Mouse (Mus musculus): Measurements from ENCODE around the gene Hrc. TPM values are rescaled to one million over a fixed set of nuclear protein-coding genes. Genes with fewer than 3 reads are reported as not detected.

The Hrc gene
- total and polyA plus RNA-seq, 3 experiments, result 0.22 TPM; not detected in 2

DNA sequence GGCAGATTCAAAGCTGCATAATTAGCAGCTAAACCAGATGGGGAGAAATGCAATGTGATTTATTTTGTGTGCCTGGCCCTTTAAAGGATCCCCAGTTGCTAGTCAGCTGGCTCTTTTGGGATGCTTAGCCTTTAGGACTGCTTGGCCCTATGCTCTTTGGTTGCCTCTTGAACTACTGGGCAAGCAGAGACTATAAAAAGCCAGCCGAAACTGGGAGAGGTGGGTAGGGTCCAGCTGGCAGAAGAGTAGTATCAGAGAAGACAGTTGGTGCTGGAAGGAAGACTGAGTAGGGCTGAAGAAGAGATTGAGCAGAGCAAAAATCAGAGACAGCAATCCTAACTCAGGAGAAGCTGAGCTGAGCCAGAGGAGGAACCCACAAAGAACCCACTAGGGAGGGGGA lies 38.5 kb upstream of the Hrc start:
- Histone ChIP-seq H3K4me3 (ENCODE audit: control insufficient read depth in 1 of 2, insufficient read depth in 1 of 2, low read depth in 2 of 2, low read length in 2 of 2) (no peak overlapping the region), H3K9me3 (replicated peaks; ENCODE audit: insufficient read depth, low read length) (no peaks in the 10 kb centered on the region), H3K27me3 (ENCODE audit: control insufficient read depth in 1 of 2, insufficient read depth in 2 of 2, low read length in 2 of 2) (no peaks in the 10 kb centered on the region; a peak in 1 of 4 replicates), H3K36me3 (ENCODE audit: control insufficient read depth in 1 of 2, insufficient read depth in 2 of 2, low read length in 2 of 2) (no peaks in the 10 kb centered on the region), H3K79me2 (ENCODE audit: control insufficient read depth, insufficient read depth, low read length, poor library complexity) (no peaks in the 10 kb centered on the region), H3K9ac (ENCODE audit: control insufficient read depth, low read depth, low read length, poor library complexity, severe bottlenecking) (no peak overlapping the region), H3K27ac (ENCODE audit: control insufficient read depth, low read depth, low read length) (no peak overlapping the region), H3K4me1 (ENCODE audit: control insufficient read depth in 1 of 2, insufficient read depth in 2 of 2, low read length in 2 of 2) (no peaks in the 10 kb centered on the region)
- TF ChIP-seq USF2 (IDR thresholded peaks at IDR 0.05; ENCODE audit: borderline replicate concordance in 1 of 2, insufficient read depth in 1 of 2, low read depth in 1 of 2, low read length in 2 of 2), result no peak
- no peak for TF ChIP-seq POLR2AphosphoS2 (IDR thresholded peaks at IDR 0.05; ENCODE audit: low read length)
- TF ChIP-seq BHLHE40 (IDR thresholded peaks at IDR 0.05; ENCODE audit: borderline replicate concordance, low read depth, low read length), result no peak
- TF ChIP-seq SMC3 (IDR thresholded peaks at IDR 0.05; ENCODE audit: low read depth, low read length), result no peak
- TF ChIP-seq CTCF (IDR thresholded peaks at IDR 0.05 in 2 of 3, conservative IDR thresholded peaks at IDR 0.05 in 1 of 3; ENCODE audit: control insufficient read depth in 1 of 3, insufficient read depth in 1 of 3, low read depth in 2 of 3, low read length in 3 of 3, poor library complexity in 1 of 3, severe bottlenecking in 1 of 3), result no peak
- TF ChIP-seq ZMIZ1 (IDR thresholded peaks at IDR 0.05; ENCODE audit: low read depth, low read length), result no peak
- TF ChIP-seq NELFE (IDR thresholded peaks at IDR 0.05; ENCODE audit: low read depth, low read length), result no peak
- TF ChIP-seq MYB (IDR thresholded peaks at IDR 0.05; ENCODE audit: low read depth, low read length), result no peak
- no peak for TF ChIP-seq TAL1 (IDR thresholded peaks at IDR 0.05; ENCODE audit: low read length)
- no peak for TF ChIP-seq CHD1 (IDR thresholded peaks at IDR 0.05; ENCODE audit: low read depth, low read length)
- no peak for TF ChIP-seq ZKSCAN1 (IDR thresholded peaks at IDR 0.05; ENCODE audit: low read depth, low read length)
- TF ChIP-seq ETS1 (IDR thresholded peaks at IDR 0.05; ENCODE audit: low read depth, low read length), result no peak
- no peak for TF ChIP-seq MYC (IDR thresholded peaks at IDR 0.05; ENCODE audit: low read depth, low read length)
- TF ChIP-seq MAX (IDR thresholded peaks at IDR 0.05; ENCODE audit: low read length), result no peak
- no peak for TF ChIP-seq MAFK (IDR thresholded peaks at IDR 0.05; ENCODE audit: borderline replicate concordance, low read depth, low read length)
- no peak for TF ChIP-seq ZC3H11A (IDR thresholded peaks at IDR 0.05; ENCODE audit: low read depth, low read length)
- TF ChIP-seq UBTF (IDR thresholded peaks at IDR 0.05; ENCODE audit: borderline replicate concordance, insufficient read depth, low read depth, low read length), result no peak
- no peak for DNase-seq (ENCODE audit: low read depth, low spot score)

GRCm38 (mm10) chr7:45297563-45297962 lies 37.5 kb upstream of the Hrc start:
- TF ChIP-seq POLR2A (IDR thresholded peaks at IDR 0.05; ENCODE audit: control insufficient read depth in 1 of 2, insufficient read depth in 1 of 2, low read depth in 1 of 2, low read length in 2 of 2, poor library complexity in 1 of 2), result no peak
- TF ChIP-seq ETS1 (IDR thresholded peaks at IDR 0.05; ENCODE audit: low read depth, low read length), result no peak
- TF ChIP-seq TBP (IDR thresholded peaks at IDR 0.05; ENCODE audit: low read depth, low read length), result no peak
- TF ChIP-seq ZMIZ1 (IDR thresholded peaks at IDR 0.05; ENCODE audit: low read depth, low read length), result no peak
- TF ChIP-seq E2F4 (IDR thresholded peaks at IDR 0.05; ENCODE audit: borderline replicate concordance, low read depth, low read length), result no peak
- no peak for TF ChIP-seq GABPA (IDR thresholded peaks at IDR 0.05; ENCODE audit: low read depth, low read length)
- TF ChIP-seq CHD1 (IDR thresholded peaks at IDR 0.05; ENCODE audit: low read depth, low read length), result no peak
- no peak for TF ChIP-seq UBTF (IDR thresholded peaks at IDR 0.05; ENCODE audit: borderline replicate concordance, insufficient read depth, low read depth, low read length)
- TF ChIP-seq MYB (IDR thresholded peaks at IDR 0.05; ENCODE audit: low read depth, low read length), result no peak
- no peak for TF ChIP-seq RCOR1 (IDR thresholded peaks at IDR 0.05; ENCODE audit: low read depth, low read length)
- TF ChIP-seq EP300 (IDR thresholded peaks at IDR 0.05; ENCODE audit: low read depth in 1 of 2, low read length in 2 of 2), result no peak
- no peak for TF ChIP-seq KAT2A (conservative IDR thresholded peaks at IDR 0.05; ENCODE audit: low read depth, low read length)
- TF ChIP-seq POLR2AphosphoS5 (IDR thresholded peaks at IDR 0.05; ENCODE audit: borderline replicate concordance, low read depth, low read length), result no peak
- TF ChIP-seq TCF12 (IDR thresholded peaks at IDR 0.05; ENCODE audit: low read depth, low read length), result no peak
- TF ChIP-seq MAFK (IDR thresholded peaks at IDR 0.05; ENCODE audit: borderline replicate concordance, low read depth, low read length), result no peak

More at GRCm38 (mm10) chr7:45297563-45297962, 37.5 kb upstream of the Hrc start:
- Histone ChIP-seq H3K4me1 (ENCODE audit: control insufficient read depth in 1 of 2, insufficient read depth in 2 of 2, low read length in 2 of 2) (no peaks in the 10 kb centered on the region), H3K27ac (ENCODE audit: control insufficient read depth, low read depth, low read length) (no peak overlapping the region), H3K36me3 (ENCODE audit: control insufficient read depth in 1 of 2, insufficient read depth in 2 of 2, low read length in 2 of 2) (no peaks in the 10 kb centered on the region), H3K4me3 (ENCODE audit: control insufficient read depth in 1 of 2, insufficient read depth in 1 of 2, low read depth in 2 of 2, low read length in 2 of 2) (no peak overlapping the region), H3K9me3 (replicated peaks; ENCODE audit: insufficient read depth, low read length) (no peaks in the 10 kb centered on the region), H3K9ac (ENCODE audit: control insufficient read depth, low read depth, low read length, poor library complexity, severe bottlenecking) (no peak overlapping the region), H3K79me2 (ENCODE audit: control insufficient read depth, insufficient read depth, low read length, poor library complexity) (no peaks in the 10 kb centered on the region), H3K27me3 (ENCODE audit: control insufficient read depth in 1 of 2, insufficient read depth in 2 of 2, low read length in 2 of 2) (no peaks in the 10 kb centered on the region; a peak in 1 of 4 replicates)
- DNase-seq (ENCODE audit: low read depth, low spot score), result no peak
